Mouse (Mus musculus) lung, postnatal 36 days (tissue): Measurements from ENCODE around the gene Plaur.

Experiments used
- DNase-seq: peaks from one replicate; pipeline ENCODE4 v3.0.0; 2022; ENCODE audit warnings: mixed read lengths

Gene Plaur

DNA sequence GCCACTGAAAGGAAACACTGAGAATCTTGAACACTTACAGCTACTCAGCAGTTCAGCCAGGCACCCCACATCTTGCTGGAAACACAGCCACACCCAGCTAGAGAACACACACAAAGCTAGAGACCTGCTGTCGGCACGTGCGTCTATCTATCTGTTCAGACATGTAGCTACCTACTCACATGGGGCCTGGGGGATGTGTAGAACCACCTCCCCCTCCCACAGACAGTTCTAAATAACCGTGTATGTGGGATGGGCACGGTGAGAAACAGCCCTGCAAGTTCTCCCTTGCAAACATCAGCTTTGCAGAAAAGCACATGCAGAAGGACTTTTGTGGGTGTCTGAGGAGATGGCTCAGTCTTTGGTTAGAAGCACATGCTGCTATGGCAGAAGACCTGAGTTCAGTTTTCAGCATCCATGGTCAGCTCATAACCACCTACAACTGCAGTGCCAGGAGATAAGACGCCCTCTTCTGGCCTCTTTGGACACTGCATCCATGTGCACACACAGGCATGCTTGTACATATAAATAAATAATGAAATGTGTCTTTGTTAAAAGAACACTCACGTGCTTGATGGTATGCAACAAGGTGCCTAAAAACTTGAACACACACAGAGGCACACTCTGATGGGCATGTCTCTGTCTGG, 15.5 kb upstream of the Plaur start:
- peak; percentile 18 for DNase-seq

DNA sequence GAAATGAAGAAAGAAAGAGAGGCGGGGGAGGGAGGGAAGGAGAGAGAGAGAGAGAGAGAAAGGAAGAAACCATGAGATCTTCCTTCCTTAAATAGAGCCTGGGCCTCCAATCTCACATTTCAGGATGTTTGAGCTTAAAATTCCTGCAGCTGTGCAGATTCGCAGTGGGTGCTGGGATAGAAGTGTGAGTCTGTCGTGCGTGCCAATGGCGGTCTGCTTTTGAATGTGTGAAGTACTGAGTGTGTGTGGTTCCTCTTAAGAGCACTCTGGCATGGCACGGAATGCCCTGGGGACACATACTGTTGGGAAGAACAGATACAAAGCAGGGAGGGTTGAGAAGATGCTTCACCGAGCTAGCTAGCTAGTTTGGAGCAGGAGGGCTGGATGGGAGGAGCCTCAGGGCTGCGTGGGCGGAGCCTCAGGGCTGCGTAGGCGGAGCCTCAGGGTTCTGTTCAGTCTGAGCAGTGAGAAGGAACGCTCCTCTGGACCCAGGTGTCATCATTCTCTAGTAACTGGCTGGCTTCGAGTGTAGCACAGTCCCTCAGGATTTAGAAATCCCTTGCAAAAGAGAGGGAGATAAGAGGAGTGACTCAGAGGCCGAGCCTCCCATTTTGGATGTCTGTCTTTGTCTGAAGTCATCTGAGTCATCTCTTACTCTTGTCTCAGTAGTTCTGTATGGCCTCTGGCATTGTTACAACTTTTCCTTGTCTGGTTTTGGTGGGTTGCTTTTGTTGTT, 13.3 kb upstream of the Plaur start:
- DNase-seq: peak; percentile 28

DNA sequence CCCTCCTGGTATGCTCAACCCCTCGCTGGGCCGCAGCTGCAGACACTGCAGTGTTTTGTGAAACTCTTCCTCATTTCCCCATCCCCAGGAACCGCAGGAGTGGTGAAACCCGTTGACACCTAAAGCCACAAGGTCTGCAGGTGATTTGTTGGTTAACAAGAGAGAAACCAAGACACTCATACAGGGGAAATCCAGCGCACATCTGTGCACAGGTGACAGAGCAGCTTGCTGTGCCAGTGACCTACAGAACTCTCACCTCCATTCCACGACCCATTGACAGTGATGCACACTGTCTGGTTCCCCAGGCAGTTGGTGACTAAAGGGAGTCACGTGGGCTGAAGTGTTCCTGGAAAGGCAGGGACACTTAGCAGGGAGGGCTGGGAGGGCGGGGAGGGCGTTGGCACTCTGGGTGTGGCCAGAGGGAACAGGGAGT, 11.7 kb upstream of the Plaur start:
- peak; percentile 52 for DNase-seq

DNA sequence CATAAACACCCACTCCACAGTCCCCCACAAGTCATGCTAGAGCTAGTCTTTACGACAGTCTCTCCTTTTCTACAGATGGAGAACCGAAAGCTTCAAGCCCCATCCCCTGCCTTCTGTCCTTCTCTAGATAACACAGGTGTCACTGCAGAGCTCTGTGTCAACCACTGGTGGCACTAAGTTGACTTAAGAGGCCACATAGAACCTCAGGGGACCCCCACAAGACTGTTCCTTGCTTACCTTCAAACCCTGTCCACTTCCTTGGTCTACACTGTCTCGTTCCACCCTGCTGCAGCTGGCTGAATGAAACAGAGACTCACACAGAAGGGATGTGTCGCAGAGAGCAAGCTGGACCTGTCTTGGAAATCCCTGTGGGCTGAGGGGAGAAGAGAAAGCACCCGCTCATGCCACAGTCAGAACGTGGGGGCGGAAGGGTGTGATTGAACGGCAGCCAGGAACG, 10.4 kb upstream of the Plaur start, which contains the start of gene Irgc1:
Gene Irgc1, minus strand, starts transcription at position 443 of the 457 bp plus-strand sequence.
- DNase-seq: peak; percentile 32

DNA sequence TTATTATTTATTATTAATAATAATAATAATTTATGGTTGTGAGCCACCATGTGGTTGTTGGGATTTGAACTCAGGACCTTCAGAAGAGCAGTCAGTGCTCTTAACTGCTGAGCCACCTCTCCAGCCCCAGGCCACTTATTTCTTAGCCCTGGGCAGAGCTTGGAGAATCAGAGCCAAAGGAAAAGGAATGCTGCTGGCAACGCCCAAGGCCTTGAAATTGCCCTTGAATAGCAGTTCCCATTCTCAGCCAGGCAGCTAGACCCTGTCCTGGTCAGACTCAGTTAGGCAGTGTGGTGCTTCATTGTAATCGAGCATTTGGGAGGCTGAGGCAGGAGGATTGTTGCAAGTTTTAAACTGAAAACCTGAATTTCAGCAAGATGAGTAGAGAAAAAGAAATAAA, 8.1 kb upstream of the Plaur start:
- DNase-seq: no peak

DNA sequence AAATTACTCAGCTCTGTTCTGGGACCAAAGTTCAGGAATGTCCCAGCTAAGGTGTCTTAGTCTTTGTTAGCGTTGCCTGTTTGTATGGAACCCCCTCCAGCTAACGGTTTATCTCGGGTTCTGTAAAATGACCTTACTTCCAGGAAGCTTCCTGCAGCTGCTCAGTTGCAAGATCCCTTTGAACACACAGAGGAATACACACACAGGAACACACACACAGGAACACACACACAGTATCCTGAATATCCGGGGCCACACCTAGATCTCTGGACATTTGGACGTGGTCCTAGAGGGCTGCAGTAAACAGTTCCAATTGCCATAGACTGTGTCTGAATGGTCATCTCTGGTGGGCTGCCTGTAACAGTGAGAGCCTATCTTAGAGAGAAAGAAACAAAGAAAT, 6.6 kb upstream of the Plaur start:
- peak; percentile 79 for DNase-seq

DNA sequence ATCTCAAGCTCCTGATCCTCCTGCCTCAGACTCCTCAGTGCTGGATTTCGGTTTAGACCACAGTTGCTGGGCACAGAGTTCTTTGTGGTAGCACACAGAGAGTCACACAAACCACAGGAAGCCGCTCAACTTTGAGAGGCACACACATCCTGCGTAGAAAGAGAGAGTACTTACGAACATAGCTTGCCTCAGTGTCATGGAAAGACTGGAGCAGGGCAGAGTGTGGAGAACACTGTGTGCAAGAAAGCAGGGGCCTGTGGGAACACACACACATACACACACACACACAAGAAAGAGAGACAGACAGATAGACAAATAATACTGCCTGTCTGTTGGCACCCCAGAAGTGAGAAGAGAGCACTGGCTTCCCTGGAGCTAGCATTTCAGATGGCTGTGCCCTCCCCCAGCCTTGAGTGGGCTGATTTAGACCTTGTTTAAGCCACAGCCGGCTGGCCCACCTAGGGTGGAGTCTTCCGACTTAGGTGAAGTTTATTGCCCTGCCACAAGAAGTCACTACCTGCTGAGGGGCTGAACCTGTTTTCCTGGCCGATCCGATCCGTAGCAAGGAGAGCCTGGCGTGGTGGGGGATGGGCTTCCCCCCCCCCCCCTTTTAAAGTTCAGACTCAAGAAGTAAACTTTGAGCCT, 4.4 kb upstream of the Plaur start:
- peak; percentile 65 for DNase-seq

DNA sequence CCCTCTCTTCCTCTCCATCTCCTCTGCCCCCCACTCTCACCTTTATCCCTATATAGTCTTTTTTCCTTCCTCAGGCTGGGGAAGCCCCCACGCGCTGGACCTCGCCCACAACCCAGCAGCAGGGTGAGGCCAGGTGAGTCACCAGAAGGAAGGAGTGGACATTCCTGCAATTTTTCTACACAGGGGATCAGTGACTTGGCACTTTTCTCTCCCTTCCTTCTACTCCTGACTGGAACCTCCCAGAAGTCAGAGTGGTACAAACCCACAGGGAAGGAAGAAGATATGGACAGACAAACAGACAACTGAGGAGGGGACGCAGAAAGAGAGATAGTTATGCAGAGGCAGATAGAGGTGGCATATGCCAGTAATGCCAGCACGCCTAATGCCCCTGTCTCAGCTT, 2.8 kb upstream of the Plaur start:
- peak; percentile 42 for DNase-seq

DNA sequence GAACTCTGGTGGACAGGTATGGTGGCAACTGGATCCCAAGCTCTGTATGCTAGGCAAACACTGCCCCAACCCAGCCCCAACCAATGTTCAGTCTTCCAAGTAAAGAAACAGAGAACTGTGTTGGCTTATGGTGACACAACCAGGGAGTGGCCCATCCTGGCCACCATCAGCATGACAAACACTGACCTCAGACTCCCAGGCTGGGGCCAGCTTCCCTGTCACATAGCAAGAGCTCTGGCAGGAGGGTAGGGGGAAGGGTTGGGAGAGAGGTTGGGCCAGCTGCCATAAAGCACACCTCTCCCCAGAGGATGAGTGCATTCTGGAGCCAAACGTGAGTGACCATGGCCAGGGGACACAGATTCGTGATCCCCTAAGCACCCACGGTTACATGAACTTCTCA, 2.4 kb upstream of the Plaur start:
- DNase-seq: peak; percentile 89

DNA sequence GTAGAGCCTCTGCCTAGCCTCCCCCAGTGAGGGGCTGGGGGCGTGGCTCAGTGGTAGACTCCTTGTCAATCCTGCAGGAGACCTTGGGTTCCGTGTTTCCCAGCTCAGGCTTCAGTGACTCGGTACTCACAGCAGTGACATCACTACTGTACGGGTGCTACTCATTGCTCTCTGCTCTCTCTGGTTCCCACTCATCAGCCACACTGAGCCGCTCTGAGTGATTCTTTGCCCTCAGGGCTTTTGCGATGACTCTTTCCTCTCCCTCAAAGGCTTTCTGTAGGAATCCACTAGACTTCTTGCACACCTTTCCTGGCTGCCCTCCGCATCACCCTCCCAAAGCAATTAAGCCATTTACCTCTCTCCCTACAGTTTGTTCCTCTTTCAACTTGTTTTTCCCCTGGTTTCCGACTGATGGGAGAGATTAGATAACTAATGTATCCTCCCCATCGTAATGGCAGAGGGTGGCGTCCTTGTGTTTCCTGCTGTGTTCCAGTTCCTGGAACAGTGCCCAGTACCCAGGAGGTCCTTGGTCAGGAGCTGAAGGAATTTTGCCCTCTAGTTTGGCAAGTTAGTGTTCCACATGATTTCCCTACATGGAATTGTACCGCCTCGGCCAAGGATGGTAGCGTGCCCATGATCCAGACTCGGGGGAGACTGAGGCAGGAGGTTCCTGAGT, 770 bp upstream of the Plaur start:
- DNase-seq: peak; percentile 84

DNA sequence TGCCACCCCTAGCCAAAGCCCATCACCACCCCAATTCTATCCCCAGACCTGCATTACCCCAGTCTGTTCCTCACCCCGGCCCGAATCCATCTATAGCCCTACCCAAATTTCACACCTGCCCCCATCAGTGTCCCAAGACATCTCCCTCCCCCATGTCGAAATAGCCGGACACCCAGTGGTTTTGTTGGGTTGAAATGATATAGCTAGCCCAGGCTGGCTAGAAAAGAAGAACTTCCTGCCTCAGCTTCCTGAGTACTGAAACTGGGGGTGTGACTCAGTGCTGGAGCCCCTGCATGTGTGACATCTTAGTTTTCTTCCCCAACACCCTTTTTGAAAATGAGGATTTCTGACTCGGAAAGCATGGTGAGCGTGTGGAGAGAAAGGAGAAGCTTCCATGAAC, 4.6 kb downstream of the Plaur start:
- DNase-seq: no peak

DNA sequence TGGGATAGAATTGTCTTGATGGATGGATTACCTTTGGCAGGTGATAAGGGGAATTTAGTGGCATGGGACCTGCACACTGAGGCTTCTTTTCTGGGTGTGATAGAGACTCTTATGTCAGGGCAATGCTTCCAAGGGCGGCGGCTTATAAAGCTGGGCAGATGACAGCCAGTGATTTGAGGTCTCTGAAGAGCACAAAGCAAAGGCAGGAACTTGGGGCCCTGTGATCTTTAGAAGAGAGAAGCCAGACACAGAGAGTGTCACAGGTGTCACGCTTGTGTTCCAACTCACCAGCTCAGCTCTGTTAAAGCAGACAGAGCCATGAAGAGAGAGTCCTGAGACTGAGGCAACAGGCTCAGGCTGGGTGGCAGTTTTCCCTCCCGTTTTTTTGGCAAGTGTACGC, 5.6 kb downstream of the Plaur start:
- no peak for DNase-seq

DNA sequence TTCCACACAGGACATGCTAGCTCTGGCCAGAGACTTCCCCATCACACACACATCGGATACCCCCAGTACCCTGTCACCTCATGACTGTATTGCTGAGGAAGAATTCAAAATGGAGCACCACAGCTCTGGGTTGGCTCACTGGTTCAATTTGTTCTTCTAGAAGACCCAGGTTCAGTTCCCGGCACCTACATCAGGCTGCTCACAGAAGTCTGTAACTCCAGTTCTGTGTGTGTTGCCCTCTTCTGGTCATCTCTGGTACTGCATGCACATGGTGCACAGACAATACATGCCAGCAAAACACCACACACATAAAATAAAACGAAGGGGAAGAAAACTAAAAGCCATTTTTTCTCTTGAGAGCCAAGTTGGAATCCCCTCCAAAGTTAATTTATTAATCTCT, 6.8 kb downstream of the Plaur start:
- peak; percentile 37 for DNase-seq

DNA sequence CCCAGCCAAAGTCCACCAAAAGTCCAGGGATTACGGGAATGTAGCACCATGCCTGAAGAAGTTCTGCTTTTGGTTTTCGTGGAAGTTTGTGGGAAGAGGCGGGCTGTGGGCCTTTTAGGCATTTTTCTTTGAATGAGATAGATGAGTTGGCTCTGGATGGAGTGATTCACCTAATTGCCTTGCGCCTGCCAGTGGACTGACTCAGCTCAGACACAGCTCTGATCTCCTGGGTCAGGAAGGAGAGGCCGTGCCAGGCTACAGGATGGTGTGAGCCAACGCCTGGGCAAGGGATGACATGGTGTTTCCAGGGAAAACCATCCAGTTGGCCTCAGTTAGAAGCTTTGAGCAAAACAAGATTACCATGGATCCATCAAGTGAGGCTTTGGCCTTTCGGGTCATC, 8.1 kb downstream of the Plaur start:
- peak; percentile 40 for DNase-seq

DNA sequence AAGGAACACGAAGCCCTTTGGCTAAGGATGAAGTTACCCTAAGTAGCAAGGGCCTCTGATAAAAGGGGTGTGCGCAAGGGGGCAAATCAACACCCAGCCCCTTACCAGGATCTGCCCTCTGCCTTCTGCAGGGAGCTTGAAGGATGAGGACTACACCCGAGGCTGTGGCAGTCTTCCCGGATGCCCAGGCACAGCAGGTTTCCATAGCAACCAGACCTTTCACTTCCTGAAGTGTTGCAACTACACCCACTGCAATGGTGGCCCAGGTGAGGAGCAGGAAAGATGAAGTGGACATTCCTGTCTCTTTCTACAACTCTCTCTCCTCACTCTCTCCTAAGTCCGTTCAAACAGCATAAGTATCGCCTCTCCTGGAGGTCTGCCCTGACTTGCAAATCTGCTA, 10.2 kb downstream of the Plaur start:
- no peak for DNase-seq

DNA sequence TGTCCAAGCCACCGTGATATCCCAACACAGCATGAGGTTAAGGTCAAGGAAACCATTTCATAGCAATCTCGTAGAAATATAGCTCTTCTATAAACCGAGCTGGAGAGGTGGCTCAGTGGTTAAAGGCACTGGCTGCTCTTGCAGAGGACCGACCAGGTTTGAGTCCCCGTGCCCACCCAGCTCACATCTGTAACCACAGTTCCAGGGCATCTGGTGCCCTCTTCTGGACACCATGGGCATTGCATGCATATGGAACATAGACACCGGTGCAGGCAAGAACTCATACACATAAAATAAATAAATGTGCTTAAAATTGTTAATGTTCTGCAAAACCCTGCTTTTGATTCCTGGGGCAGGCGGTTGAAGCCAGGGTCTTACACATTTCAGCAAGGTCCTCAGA, 10.7 kb downstream of the Plaur start:
- DNase-seq: peak; percentile 57

DNA sequence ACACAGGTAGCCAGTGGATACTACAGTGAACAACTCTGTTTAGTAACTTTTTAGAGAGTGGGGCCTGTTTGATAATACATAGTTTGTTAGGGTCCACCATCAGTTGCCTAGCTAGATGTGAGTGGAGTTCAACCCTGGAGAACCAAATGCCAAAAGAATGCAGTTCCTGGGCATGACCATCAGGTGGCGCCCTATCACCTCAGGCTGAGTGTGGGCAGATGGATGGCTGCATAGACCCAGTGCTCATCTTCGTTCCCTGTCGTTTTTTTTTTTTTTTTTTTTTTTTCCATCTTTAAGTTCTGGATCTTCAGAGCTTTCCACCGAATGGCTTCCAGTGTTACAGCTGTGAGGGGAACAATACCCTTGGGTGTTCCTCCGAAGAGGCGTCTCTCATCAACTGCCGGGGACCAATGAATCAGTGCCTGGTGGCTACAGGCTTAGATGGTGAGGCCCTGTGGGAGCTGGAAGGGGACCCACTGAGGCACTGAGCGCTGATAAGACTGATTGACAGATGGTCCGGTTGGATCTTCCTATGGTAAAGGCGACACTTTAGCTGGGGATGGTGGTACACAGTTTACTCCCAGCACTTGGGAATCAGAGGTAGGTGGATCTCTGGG, 11.7 kb downstream of the Plaur start:
- peak; percentile 69 for DNase-seq

DNA sequence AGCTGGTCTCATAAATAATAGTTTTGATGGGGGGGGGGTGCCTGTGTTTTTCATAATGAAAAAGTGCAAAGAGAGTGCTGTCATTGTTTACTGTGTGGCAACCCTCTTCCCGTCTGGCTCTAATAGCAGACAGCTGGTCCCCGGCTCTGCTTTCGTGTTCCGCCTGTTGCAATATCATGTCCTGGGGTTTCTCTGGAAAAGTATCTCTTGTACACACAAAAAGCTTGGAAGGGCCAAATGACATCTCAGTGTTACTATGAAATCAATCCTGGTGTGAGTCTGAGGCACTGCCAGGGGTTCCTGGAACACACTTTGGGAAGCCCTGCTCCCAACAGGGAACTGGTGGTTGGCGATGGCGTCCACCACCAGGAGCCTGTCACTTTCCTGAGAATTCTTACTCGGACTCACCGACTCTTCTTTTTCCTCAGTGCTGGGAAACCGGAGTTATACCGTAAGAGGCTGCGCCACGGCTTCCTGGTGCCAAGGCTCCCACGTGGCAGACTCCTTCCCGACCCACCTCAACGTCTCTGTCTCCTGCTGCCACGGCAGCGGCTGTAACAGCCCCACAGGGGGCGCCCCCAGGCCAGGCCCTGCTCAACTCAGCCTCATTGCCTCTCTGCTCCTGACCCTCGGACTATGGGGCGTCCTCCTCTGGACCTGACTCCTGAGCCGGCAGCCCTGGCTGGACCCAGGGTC, 12.7 kb downstream of the Plaur start:
- no peak for DNase-seq

DNA sequence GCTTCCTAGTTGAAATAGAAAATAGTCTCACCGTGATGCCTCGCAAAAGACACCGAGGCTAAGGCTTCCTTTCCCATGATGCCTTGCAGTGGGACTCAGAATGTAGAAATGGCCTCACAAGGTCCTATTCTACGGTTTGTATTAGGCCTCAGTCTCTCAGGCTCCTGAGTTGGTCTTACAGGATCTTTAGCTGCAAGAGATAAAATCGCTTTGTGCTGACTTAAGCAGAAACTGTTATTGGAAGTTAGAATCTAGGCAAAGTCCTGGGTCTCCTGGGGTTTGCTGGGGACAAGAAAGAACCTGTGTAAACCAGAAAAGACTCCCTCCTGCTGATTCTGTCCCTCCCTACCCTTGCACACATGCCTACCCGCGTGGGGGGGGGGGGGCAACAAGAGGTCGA, 14.1 kb downstream of the Plaur start:
- DNase-seq: no peak

DNA sequence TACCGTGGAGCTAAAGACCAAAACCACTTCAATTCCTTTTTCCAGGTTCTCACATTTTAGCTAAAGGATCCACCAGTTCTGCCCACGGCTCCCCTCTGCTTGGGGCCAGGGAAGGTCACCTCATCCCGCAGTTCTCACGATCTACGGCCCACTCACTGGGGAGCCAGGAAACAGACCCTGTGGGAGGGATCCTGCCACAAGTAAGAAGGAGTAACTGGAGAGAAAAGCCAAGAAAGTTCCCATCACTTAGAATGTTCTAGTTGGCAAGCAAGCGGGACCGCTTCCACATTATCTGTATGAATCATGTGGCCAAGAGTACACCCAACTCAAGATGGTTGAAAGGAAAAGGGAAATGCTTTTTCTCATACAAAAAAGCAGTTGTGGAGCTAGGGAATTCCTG, 14.6 kb downstream of the Plaur start:
- no peak for DNase-seq

DNA sequence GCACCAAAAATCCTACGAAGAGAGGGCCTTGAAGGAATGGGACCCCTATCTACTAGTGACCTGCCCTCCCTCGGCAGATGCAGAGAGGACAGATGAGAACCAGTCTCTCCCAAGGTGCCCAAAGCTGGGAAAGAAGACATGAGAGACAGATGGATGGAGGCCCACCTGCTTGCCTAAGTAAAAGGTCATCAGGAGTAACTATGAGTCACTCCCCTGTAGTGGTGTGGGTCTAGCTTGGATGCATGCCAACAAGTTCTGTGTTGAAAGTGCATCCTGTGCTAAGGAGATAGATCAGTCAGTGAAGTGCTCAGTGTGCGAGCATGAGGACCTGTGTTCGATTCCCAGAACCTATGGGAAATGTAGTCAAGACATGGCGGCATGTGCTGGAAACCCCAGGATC, 16.6 kb downstream of the Plaur start:
- DNase-seq: no peak

DNA sequence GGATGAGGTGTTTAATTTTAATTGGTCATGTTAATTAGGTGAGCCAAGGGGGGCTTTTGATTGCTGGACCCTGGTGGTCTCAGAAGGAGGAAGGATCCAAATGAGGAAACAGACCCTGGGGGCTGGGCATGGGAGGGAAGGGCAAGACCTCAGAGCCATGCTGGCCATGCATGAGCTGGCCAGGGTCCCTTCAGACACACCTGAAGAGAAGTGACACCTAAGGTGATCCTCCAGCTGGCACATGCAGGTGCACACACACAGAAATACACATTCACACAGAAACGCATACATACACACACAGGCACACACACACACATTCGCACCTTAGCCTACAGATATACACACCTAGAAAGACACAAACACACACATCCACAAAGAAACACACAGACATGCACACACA, 17.4 kb downstream of the Plaur start:
- DNase-seq: no peak
